Mouse (Mus musculus) ovary, postnatal 10 days (tissue): ENCODE results near the gene Cldn20.

Source experiments
- DNase-seq: peaks from one replicate; pipeline ENCODE4 v3.0.0; 2022; ENCODE audit warnings: low spot score

Gene Cldn20

DNA sequence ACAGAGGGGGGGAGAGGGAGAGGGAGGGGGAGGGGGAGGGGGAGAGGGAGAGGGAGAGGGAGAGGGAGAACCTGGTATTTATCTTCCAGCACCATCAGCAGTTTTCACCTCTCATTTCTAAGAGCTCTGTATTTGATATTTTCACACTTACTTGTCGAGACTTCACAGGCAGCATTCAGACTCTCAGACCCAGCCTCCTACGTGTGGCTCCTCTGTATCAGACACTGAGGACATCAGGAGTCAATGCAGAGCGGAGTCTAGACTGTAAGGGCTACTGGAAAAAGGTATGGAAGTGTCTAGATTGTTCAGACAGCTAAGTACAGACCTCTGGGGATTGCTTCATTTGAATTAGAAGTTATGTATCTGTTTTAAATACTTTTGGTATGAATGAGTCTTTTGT is 2.8 kb upstream of the Cldn20 start:
- no peak for DNase-seq

- no peak for DNase-seq
These were observed 1.8 kb upstream of the Cldn20 start for GRCm38 (mm10) chr17:3530549-3530948.

DNA sequence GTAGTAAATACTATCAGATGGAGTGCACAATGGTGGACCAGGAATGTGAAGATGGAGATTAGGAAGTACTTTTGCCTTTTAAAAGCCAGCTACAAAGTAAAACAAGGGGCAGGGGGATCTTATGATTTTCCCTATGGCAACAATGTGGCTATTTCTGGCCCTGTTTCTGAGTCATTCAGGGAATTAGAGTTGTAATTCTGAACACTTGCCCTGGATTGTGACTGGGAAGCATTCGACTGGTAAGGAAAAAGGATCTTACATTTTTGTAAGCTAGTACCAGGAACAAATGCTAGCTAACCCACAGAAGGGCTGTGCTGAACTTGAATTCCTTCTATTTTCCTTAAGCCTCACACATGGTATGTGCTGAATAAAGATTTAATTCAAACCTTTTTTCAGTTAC is 713 bp upstream of the Cldn20 start:
- no peak for DNase-seq

GRCm38 (mm10) chr17:3533425-3533824 is 1.1 kb downstream of the Cldn20 start:
- no peak for DNase-seq

GRCm38 (mm10) chr17:3540304-3540703 is 8.0 kb downstream of the Cldn20 start:
- DNase-seq = no peak

- DNase-seq = no peak
These were observed 8.7 kb downstream of the Cldn20 start for GRCm38 (mm10) chr17:3541033-3541432.

- no peak for DNase-seq
These were observed 15.4 kb downstream of the Cldn20 start for GRCm38 (mm10) chr17:3547725-3548124.

- DNase-seq = no peak
These were observed 23.9 kb downstream of the Cldn20 start for GRCm38 (mm10) chr17:3556251-3556650.

DNA sequence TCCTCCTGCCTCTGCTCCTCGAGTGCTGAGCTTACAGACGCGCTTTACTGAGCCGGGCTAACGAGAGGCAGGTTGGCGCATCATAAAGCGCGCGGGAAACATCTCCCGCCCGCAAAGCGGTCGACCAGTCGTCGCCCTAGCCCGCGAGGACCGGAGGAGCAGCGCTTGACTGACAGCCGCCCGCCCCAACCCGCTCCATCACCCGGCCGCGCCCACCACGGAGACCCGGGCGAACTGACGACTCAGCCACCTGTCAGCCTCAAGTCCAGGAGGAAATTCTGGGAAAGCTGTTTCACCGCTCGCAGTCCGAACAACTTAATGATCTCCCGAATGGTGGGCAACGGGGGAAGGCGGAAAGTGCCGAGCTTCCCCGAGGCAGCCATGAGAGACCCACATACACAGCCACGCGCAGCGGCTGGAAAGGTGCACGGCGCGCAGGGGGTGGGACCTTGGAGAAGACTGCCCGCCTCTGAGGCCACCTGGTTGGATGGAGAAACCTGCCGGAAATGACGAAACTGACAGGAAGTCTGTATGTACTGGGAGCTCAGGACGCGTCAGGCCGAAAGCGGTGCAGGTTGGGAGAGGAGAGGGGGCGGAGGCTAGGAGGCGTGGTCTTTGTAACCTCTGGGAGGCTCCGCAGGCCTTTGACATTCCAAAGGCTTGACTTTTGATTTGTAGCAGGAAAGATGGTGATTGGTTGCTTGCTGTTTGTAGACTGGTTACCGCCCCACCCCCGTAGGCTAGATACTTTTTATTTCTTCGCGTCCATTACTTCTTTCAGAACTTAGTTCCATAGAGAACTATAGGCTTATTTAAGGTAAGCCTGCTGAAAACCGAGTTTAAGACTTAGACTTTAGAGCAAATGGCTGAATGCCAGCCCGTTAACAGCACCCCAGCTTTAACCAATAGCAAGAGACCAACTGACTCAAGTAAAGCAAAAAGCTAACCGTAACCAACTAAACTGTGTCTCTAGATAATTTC is 25.3 kb downstream of the Cldn20 start, which contains the start of gene Tfb1m:
Tfb1m (minus strand) TSS at position 451 of the 981 bp plus-strand sequence.
- DNase-seq = peak; percentile 90

DNA sequence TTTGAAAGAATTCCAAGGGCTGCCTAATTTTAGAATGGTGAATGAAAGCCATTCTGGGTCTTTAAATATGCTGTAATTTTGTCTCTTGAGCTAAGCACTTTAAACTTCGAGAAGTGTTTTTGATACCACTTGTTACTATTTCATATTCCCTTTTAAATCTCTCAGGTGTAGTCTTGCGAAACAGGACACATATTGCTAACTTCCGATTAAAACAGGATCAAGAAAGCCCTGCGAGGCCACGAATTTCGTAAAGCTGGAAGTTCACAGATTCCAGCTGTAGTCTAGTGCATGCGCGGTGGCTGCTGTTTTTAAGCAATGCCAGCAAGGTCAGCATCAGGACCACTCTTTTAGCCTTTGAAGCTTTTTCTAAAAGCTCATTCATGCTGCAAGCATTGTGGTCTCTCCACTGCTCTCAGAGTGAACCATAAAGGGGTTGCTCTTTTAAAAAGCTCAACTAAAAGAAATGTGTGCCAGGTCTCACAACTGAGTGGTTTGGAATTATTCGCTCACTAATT is 26.1 kb downstream of the Cldn20 start:
- no peak for DNase-seq

- DNase-seq = no peak
These were observed 28.2 kb downstream of the Cldn20 start for GRCm38 (mm10) chr17:3560534-3560933.

DNA sequence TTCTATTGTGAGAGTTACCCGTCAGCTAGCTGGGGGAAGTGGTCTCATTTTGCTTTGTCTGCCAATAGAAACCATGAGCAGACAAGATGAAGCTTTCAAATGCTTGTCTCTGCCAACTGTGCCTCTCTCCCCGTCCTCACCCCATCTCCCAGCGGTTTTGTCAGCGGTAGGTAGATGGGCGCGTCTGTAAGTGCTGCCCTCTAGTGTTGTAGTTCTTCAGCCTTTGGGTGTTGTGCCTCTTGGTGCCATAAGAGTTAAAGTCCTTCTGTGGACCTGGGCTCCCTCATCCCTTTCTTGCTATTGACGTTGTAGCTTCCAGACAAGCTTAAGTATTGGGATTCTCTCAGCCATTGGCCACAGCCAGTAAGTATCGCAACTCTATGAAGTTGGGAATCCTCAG is 30.1 kb downstream of the Cldn20 start:
- DNase-seq = no peak

- peak; percentile 63 for DNase-seq
These were observed 38.5 kb downstream of the Cldn20 start for GRCm38 (mm10) chr17:3570876-3571275.
